Mouse (Mus musculus): Measurements from ENCODE around the gene Ikbip. TPM values are rescaled to one million over a fixed set of nuclear protein-coding genes. Genes with fewer than 3 reads are reported as not detected.

Ikbip gene
- total and polyA plus RNA-seq, 3 experiments, result 9.9 to 12.3 TPM; not detected in 1

DNA sequence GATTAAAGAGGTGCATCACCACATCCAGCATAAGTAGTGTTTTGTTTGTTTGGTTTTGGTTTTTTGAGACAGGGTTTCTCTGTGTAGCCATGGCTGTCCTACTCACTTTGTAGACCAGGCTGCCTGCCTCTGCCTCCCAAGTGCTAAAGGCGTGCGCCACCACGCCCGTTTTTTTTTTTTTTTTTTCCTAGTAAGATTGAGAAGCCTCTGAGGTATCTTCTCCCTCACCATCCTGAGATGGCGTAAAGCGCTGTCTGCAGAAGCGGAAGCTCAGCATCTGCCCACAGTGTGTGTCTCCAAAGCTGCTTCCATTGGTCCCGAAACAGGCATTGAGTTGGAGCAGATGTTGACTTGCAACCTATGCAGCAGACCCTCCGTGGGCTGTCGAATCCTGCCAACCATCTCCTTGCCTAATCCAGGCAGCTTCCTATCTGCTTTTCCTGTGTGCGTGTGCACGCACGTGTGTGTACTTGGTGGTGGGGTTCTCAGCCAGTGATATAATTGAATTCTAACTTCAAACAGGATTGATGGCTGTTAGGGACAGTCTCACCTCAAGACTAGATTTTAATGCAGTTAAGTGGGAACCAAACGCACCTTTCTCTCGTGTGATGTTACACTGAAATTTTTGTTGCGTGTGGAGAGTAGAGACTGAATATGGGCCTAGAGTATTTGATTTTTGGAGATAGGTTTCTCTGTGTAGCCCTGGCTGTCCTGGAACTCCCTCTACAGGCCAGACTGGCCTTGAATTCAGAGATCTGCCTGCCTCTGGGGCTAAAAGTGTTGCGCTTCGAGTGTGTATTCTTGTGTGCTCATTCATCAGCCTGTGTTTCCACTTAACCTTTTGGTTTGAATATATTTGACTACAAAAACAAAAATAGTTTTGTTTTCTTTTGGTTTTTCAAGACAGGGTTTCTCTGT, 60.8 kb downstream of the Ikbip start:
- H3K27ac ChIP-seq (ENCODE audit: control insufficient read depth, low read depth, low read length), result no peak overlapping the region
- no peaks in the 10 kb centered on the region for H3K9me3 ChIP-seq (replicated peaks; ENCODE audit: insufficient read depth, low read length)
- no peaks in the 10 kb centered on the region for H3K27me3 ChIP-seq (ENCODE audit: control insufficient read depth in 1 of 2, insufficient read depth in 2 of 2, low read length in 2 of 2)
- H3K36me3 ChIP-seq (ENCODE audit: control insufficient read depth in 1 of 2, insufficient read depth in 2 of 2, low read length in 2 of 2), result peaks cover 0 to 21% of the 10 kb centered on the region in 2 experiments; a peak in 2 of 4 replicates
- no peak for DNase-seq (ENCODE audit: low read depth, low spot score)
- no peak overlapping the region for H3K9ac ChIP-seq (ENCODE audit: control insufficient read depth, low read depth, low read length, poor library complexity, severe bottlenecking)
- H3K4me3 ChIP-seq (ENCODE audit: control insufficient read depth in 1 of 2, insufficient read depth in 1 of 2, low read depth in 2 of 2, low read length in 2 of 2), result no peak overlapping the region
- TF ChIP-seq POLR2AphosphoS2 (IDR thresholded peaks at IDR 0.05; ENCODE audit: low read length) (peak; percentile 81), SIN3A (IDR thresholded peaks at IDR 0.05; ENCODE audit: low read length) (no peak), CTCF (IDR thresholded peaks at IDR 0.05 in 2 of 3, conservative IDR thresholded peaks at IDR 0.05 in 1 of 3; ENCODE audit: control insufficient read depth in 1 of 3, insufficient read depth in 1 of 3, low read depth in 2 of 3, low read length in 3 of 3, poor library complexity in 1 of 3, severe bottlenecking in 1 of 3) (peak; percentile 8 to 15 (median 11); a peak in 2 of 6 replicates), ZKSCAN1 (IDR thresholded peaks at IDR 0.05; ENCODE audit: low read depth, low read length) (no peak), ZNF384 (IDR thresholded peaks at IDR 0.05; ENCODE audit: low read depth, low read length) (peak; percentile 81), GATA1 (IDR thresholded peaks at IDR 0.05; ENCODE audit: low read depth, low read length) (no peak), EP300 (IDR thresholded peaks at IDR 0.05; ENCODE audit: low read depth in 1 of 2, low read length in 2 of 2) (no peak), RAD21 (IDR thresholded peaks at IDR 0.05; ENCODE audit: low read depth, low read length) (peak; percentile 8)
- peaks cover 0 to 7% of the 10 kb centered on the region in 2 experiments; a peak in 1 of 4 replicates for H3K4me1 ChIP-seq (ENCODE audit: control insufficient read depth in 1 of 2, insufficient read depth in 2 of 2, low read length in 2 of 2)
- no peaks in the 10 kb centered on the region; the same call in 1 of the 2 replicates for H3K79me2 ChIP-seq (ENCODE audit: control insufficient read depth, insufficient read depth, low read length, poor library complexity)

DNA sequence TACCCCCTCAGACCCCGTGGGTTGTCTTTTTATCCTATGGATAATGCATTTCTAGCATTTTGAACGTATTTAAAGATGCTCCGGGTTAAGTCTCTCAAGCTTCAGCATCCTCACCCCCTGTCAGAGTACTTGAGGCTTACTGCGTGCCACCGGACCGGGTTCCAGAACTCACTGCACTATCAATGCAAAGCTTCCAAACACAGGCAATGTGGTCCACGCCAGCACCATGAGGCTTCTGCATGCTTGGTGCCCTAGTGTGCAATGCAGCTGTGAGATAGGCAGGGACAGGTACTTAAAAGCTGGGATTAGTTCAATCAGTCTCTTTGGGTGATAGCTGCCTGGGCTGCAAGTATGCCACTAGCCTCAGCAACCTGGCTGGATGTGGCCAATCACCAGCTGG, 62.7 kb downstream of the Ikbip start:
- Histone ChIP-seq H3K79me2 (ENCODE audit: control insufficient read depth, insufficient read depth, low read length, poor library complexity) (no peaks in the 10 kb centered on the region), H3K4me3 (ENCODE audit: control insufficient read depth in 1 of 2, insufficient read depth in 1 of 2, low read depth in 2 of 2, low read length in 2 of 2) (no peak overlapping the region), H3K27me3 (ENCODE audit: control insufficient read depth in 1 of 2, insufficient read depth in 2 of 2, low read length in 2 of 2) (no peaks in the 10 kb centered on the region), H3K9me3 (replicated peaks; ENCODE audit: insufficient read depth, low read length) (no peaks in the 10 kb centered on the region), H3K36me3 (ENCODE audit: control insufficient read depth in 1 of 2, insufficient read depth in 2 of 2, low read length in 2 of 2) (peaks cover 0 to 38% of the 10 kb centered on the region in 2 experiments; a peak in 2 of 4 replicates), H3K4me1 (ENCODE audit: control insufficient read depth in 1 of 2, insufficient read depth in 2 of 2, low read length in 2 of 2) (peaks cover 0 to 7% of the 10 kb centered on the region in 2 experiments; a peak in 1 of 4 replicates), H3K9ac (ENCODE audit: control insufficient read depth, low read depth, low read length, poor library complexity, severe bottlenecking) (no peak overlapping the region), H3K27ac (ENCODE audit: control insufficient read depth, low read depth, low read length) (no peak overlapping the region)
- DNase-seq (ENCODE audit: low read depth, low spot score), result no peak
- TF ChIP-seq ZMIZ1 (IDR thresholded peaks at IDR 0.05; ENCODE audit: low read depth, low read length) (no peak), ZC3H11A (IDR thresholded peaks at IDR 0.05; ENCODE audit: low read depth, low read length) (no peak), POLR2AphosphoS5 (IDR thresholded peaks at IDR 0.05; ENCODE audit: borderline replicate concordance, low read depth, low read length) (no peak), CHD1 (IDR thresholded peaks at IDR 0.05; ENCODE audit: low read depth, low read length) (no peak), MAX (IDR thresholded peaks at IDR 0.05; ENCODE audit: low read length) (no peak), POLR2AphosphoS2 (IDR thresholded peaks at IDR 0.05; ENCODE audit: low read length) (0 out of 2 replicates have a peak, but pooled peaks have one; percentile 19)

Other genes with a start within 250 kb of the Ikbip start
- 12.8 and 16.7 TPM in 2 replicates for gene Apaf1, start 170 bp upstream of the Ikbip start, total RNA-seq (2012; rRNA removed)
- 10 to 100 TPM in 1 of 2 experiments, not detected in 1; 14.3 TPM for gene Apaf1, start 170 bp upstream of the Ikbip start, polyA plus RNA-seq (2012; ENCODE audit: insufficient read depth in 1 of 2, insufficient read length in 2 of 2, low read depth in 1 of 2, low replicate concordance in 2 of 2, missing spikeins in 1 of 2)
- gene Slc25a3, start 41.1 kb downstream of the Ikbip start, total RNA-seq (2012; rRNA removed), result 497 and 556 TPM in 2 replicates
- 100 to 1,000 TPM; 368 to 868 TPM for gene Slc25a3, start 41.1 kb downstream of the Ikbip start, polyA plus RNA-seq (2012; ENCODE audit: insufficient read depth in 1 of 2, insufficient read length in 2 of 2, low read depth in 1 of 2, low replicate concordance in 2 of 2, missing spikeins in 1 of 2)
- 211 and 225 TPM in 2 replicates for gene Tmpo, start 98.4 kb downstream of the Ikbip start, total RNA-seq (2012; rRNA removed)
- 100 to 1,000 TPM; 215 to 219 TPM for gene Tmpo, start 98.4 kb downstream of the Ikbip start, polyA plus RNA-seq (2012; ENCODE audit: insufficient read depth in 1 of 2, insufficient read length in 2 of 2, low read depth in 1 of 2, low replicate concordance in 2 of 2, missing spikeins in 1 of 2)